Mouse (Mus musculus): ENCODE measurements around the gene Traf5.

Gene Traf5

GRCm38 (mm10) chr1:192061666-192062306, 30.6 kb downstream of the Traf5 start:
- peak; percentile 87 for DNase-seq

DNA sequence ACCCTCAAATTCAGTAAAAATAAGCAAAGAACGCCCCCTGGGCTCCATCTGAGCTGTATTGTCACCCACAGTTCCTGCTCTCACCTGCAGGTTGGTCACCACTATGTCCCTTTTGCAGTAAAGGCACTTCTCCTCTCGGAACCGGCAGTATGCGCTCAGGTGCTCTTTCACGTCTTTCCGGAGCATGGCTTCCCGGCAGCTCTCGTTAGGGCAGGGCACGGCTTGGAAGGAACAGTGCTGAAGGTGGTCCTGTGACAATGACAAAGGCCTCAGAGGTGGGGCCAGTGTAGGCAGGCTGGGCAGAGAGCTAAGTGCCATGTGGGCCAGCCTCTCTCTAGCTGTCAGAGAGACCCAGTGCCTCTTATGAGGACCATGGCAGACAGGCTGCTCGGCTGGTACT, 33.4 kb downstream of the Traf5 start:
- DNase-seq: no peak

DNA sequence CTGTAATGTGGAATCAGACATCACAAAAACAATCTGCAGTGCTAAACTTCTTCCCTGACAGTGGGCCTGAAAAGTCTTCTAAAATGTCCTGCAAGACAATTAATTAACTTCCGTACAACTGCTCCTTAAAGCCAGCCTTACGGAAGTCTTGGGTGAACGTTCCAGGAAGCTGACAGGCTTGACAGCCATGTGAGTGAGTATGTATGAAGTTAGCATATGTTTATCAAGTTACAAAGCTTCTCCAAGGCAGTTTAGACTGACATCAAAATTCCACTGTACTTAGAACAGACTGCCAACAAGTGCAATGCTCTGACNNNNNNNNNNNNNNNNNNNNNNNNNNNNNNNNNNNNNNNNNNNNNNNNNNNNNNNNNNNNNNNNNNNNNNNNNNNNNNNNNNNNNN, 38.6 kb downstream of the Traf5 start:
- DNase-seq: no peak

GRCm38 (mm10) chr1:192052986-192053385, 39.4 kb downstream of the Traf5 start:
- no peak for DNase-seq

DNA sequence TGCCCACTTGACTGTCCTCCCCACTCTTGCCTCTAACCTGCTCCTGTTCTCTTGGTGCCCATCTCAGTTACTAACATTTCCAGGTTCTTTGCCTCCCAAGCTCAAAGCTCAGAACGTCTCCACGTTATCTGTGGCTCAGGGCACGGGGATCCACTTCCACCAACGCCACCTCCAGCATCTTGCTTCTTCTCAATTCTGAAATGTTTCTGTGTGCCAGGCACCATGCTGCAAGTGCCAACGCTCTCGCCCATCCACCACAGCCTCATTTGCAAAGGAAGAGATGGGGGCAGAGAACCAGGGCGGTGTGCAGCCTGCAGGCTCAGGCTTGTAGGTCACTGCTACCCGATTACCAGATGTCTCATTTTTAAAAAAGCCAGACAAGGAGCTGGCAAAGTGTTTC, 39.9 kb downstream of the Traf5 start:
- no peak for DNase-seq

- DNase-seq: no peak
Observed at GRCm38 (mm10) chr1:191999022-191999421, 93.3 kb downstream of the Traf5 start.

GRCm38 (mm10) chr1:191996621-191997185, 95.7 kb downstream of the Traf5 start:
- DNase-seq: no peak

GRCm38 (mm10) chr1:191995916-191996315, 96.4 kb downstream of the Traf5 start:
- DNase-seq: no peak

DNA sequence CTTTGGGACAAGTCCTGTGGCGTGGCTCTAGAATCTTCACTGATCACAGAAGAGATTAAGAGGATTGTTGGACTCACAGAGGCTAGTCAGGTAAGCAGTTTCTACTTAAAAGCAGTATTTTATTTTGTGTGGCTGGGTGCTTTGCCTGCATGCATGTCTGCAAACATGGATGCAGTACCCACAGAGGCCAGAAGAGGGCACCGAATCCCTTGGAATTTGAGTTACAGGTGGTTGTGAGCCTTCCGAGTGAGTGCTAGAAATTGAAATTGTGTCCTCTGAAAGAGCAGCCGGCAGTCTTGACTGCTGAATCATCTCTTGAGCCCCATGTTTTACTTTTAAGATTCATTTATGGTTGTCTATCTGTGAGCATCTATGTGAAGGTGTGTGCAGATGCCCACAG, 96.9 kb downstream of the Traf5 start:
- DNase-seq: peak; percentile 74

DNA sequence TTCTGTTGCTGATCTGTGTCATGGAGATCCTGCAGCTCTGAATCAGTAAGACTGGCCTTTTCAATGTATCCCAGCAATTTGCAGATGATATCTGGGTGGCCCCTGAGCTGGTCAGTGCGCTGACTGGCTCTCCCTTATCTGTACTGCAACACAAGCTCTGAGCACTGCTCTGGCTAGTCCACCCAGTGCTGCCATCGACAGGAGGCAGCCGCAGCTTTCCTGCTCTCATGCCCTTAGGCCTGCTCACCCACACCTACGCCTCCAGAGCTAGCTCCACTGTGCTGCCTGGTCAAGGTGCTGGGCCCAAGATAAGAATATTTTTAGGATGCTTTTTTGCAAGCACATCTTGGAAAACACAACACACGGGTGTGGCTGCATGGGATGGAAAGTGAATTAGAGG, 97.9 kb downstream of the Traf5 start:
- no peak for DNase-seq

DNA sequence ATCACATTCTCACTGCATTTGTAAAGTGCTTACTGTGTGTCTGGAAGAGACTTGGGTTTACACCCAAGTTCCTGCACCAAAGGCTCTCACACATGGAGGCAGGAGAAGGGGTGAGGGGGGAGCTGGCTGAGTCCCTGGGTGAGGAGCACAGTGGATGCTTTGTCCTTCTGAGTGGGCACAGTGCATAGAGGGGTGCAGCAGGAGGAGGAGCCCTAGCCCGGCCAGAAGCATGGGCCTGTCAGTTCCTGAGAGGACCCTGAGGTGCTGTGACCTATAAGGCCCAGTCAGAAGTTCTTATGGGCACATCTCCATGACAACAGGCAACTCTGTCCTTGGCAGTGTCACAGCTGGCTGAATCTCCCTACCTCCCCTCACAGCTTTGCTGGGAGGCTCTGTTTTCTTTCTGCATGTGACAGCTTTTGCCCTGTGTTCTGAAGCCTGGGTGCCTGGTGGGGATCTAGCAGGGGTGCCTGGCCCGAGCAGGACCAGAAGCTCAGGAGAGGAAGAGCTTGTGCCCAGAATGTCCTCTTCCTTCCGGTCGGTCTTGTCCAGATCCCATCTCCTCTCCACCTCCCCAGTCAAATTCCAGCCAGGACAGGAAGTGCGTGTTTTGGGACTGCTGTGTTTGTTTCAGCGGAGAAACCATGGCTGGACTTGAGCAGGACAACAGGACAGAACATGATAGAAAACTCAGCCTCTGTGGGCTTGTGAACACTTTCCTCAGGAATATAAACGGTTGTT, 100.1 kb downstream of the Traf5 start:
- DNase-seq: peak; percentile 64

DNA sequence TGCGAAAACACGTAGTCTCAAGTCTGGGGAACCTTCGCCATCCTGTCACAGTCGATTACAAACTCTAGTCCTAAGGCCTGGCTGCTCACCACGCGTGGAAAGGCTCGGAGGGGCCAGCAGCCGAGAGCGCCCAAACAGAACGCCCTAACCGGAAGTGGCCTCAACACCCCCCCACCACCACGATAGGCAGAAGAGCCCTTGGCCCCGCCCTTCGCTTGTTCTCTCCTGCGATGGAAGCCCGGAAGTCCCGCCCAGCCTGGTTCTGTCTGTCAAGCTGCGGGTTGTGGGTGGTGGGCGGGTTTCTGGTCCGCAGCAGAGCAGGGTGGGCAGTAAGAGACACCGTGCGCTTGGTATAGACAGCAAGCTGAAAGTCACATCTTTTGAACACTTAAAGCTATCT, 102.4 kb downstream of the Traf5 start:
- DNase-seq: peak; percentile 99

- DNase-seq: no peak
Observed at GRCm38 (mm10) chr1:191989060-191989459, 103.3 kb downstream of the Traf5 start.

- DNase-seq: peak; percentile 54
Observed at GRCm38 (mm10) chr1:191988646-191989045, 103.7 kb downstream of the Traf5 start.

DNA sequence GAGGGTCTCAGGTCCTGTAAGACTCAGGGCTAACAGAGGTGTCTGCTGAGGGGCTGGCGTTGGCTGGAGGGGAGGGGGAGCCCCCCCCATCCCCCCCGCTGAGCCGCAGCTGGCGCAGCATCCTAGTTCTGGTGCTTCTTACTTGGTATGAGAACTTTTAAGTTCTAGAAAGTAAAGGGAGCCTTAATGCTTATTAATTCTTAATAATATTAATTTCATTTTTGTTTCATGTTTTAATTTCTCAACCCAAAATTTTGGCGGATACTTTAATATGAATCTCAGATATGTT, 104.9 kb downstream of the Traf5 start:
- DNase-seq: no peak

DNA sequence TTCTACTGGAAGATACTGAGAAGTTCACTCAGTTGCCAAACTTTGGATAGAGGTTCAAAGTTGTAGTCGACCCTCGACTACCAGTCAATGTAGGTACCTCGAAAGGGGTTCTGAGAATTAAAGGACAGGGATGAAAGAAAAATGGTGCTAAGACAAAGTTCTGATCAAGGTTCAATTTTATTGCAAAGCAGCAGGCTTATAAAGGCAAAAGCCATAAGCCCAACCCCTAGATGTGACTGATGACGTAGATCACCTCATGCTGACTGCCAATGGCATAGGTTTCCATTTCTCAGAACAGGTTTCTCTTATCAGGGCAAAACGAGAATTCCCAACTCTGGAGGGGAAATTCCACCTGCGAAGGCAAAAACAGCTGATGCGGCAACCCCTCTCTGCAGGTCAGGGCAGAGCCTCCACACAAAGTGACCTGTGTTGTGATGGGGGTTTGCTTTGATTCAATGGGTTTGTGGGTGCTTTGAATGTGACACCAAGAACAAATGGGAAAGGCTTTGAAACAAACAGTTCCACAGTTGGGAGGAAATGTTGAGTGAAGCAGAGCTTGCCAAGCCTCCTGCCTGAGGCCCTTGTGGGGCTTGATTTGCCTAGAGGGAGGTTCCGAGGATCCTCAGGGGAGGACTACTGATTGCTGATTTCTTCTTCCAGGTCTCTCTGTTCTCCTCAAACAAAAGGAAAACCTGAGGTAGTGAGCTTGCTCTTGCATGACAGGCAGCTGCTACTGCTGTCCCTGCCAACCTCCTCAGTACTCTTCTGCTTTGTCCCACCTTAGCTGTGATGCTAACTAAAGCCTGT, 105.5 kb downstream of the Traf5 start:
- no peak for DNase-seq

DNA sequence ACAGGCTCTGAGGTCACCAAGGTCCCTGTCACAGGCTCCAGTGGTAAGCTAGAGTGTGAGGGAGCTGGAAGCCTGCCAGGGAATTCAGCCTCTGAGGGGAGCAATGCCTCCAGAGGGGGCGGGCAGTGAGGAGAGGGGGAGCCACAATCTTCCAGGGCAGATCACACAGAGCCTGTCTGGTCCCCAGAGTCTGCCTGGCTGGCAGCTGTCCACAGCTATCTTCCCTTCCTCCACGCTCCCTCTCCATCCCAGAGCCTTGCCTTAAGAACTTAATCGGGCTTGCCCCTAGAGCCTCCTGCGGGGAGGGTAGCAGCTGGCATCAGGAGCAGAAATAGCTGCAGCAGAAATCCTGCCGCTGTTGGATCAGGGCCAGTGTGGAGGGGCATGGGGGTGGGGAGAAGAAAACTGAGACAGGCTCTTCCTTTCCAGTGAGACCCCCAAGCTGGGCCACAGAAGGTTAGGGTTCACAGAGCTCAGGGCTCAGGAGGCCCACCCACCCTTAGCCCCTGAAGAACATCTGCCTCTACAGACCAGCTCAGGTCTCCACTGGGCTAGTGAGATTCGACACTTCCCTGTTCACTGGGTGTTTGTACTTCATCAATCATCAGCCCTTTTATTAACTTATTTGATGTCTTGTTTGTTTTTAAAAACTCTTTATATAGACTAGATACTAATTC, 110.8 kb downstream of the Traf5 start:
- DNase-seq: peak; percentile 81

DNA sequence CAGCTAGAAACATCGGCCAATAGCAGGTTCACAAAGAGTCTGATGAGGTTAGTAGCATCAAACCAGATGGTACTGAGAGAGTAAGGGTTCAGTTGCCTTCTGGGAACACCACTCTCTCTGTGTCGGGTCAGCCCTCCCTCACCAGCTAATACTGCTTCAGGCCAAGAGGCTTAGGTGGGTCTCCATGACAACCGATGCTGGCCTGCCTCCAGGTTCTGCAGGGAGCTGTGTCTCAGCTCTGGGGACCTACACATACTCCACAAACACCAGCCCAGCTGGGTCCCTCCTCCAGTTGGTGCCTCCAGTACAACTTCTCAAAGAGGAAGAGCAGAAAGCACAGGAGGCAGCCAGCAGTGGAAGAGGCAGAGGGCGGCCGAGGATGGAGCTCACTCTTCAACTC, 115.2 kb downstream of the Traf5 start, which contains the start of gene Rd3:
TSS of gene Rd3 (plus strand) at position 184 of the 400 bp plus-strand sequence.
- DNase-seq: peak; percentile 64

GRCm38 (mm10) chr1:191974509-191975405, 117.6 kb downstream of the Traf5 start:
- no peak for DNase-seq

DNA sequence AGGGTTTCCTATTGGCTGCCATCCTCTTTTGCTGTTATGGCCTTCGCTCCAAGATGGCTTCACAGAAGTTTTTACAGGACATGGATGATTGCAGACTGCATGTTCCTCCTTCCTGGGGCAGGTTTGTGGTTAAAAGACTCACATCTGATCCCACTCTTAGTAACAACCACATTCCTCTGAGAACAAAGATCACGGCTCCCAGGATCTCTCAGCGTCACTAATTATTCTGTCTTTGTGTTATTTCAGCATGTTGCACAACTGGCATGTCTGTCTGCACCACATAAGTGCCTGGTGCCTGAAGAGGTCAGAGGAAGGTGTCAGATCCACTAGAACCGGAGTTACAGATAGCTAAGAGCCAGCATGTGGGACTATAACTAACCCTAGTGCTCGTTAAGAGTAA, 122.4 kb downstream of the Traf5 start:
- no peak for DNase-seq

- peak; percentile 89 for DNase-seq
Observed at GRCm38 (mm10) chr1:191964773-191965481, 127.4 kb downstream of the Traf5 start.

Data from lung, postnatal 10 days (tissue).